Mouse (Mus musculus) cortical plate, adult 2 months (tissue): Measurements from ENCODE around the gene Arhgef17.

Experiments used
- CTCF ChIP-seq: fragments of 200-500 bp; IDR thresholded peaks from 2 replicates; pipeline ENCODE4 v1.5.1; 2011; ENCODE audit warnings: mild to moderate bottlenecking, control low read depth, low read length; ENCODE audit not compliant: insufficient read depth; ENCODE audit errors: extremely low read depth
- POLR2A ChIP-seq: fragments of 200-500 bp; IDR thresholded peaks from 2 replicates; pipeline ENCODE4 v1.6.1; 2011; ENCODE audit warnings: mild to moderate bottlenecking, low read length, control low read depth; ENCODE audit not compliant: insufficient read depth; ENCODE audit errors: extremely low read depth

DNA sequence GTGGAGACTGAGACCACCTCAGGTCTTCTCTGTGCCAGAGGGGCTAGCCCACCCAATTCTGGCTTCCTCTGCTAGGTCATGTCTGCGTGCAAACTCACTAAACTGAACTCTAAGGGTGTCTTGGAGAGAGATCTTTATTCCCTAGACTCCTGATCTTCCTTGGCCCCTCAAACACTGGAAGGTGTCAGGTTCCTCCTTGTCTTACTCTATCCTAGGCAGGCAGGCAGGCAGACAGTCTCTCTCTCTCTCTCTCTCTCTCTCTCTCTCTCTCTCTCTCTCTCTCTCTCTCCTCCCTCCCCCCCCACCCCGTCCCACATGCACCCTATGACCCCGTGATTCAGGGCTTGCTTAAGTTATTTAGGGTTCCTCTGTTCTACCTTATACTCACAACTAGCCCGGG is 69.6 kb downstream of the Arhgef17 start:
- TF ChIP-seq CTCF (no peak), POLR2A (no peak)
